Mouse (Mus musculus) lung, adult 2 months (tissue): Measurements from ENCODE around the gene Ptprb.

Source experiments
- CTCF ChIP-seq: fragments of 200-500 bp; IDR thresholded peaks from 2 replicates; pipeline ENCODE4 v1.5.1; 2011; ENCODE audit warnings: mild to moderate bottlenecking, low read length, control low read depth; ENCODE audit not compliant: insufficient read depth
- POLR2A ChIP-seq: fragments of 200-500 bp; IDR thresholded peaks from 2 replicates; pipeline ENCODE4 v1.6.1; 2011; ENCODE audit warnings: low read depth, mild to moderate bottlenecking, control low read depth, low read length, borderline replicate concordance; ENCODE audit errors: extremely low read depth

- TF ChIP-seq POLR2A (no peak), CTCF (no peak)
Observed at GRCm38 (mm10) chr10:116426176-116426575, 150.9 kb downstream of the Ptprb start.
